Mouse (Mus musculus) leukemia stem cell, adult 10-12 weeks (primary cell): ENCODE measurements around the gene Acad9. TPM values are rescaled to one million over a fixed set of nuclear protein-coding genes. Genes with fewer than 3 reads are reported as not detected.

ENCODE experiments used
- polyA plus RNA-seq: library from polyadenylated mRNA; stranded (reverse); fragments of >175 nt; gene quantifications from 2 replicates; pipeline ENCODE4 v1.2.3, GENCODE M21; 2012; ENCODE audit warnings: low replicate concordance

The Acad9 gene
- 7.0 and 7.8 TPM in 2 replicates for polyA plus RNA-seq

GRCm38 (mm10) chr3:36065843-36066651 is at the start of gene Acad9:
Gene Acad9, plus strand, starts transcription at chr3:36065979.

GRCm38 (mm10) chr3:36053447-36053846 is 12.3 kb upstream of the Acad9 start, which contains the start of gene Ccdc144b:
Gene Ccdc144b, minus strand, starts transcription at chr3:36053547.

Other genes with a start within 250 kb of the Acad9 start
- gene Dcun1d1, start 128.5 kb upstream of the Acad9 start, polyA plus RNA-seq, result 1.1 and 3.8 TPM in 2 replicates
- 1.7 and 1.8 TPM in 2 replicates for gene Mccc1, start 65.3 kb upstream of the Acad9 start, polyA plus RNA-seq
- not detected in 2 replicates for gene Ccdc144b, start 12.4 kb upstream of the Acad9 start, polyA plus RNA-seq
- gene D3Ertd254e, start 85.0 kb downstream of the Acad9 start, polyA plus RNA-seq, result 0.06 and 0.50 TPM in 2 replicates
- gene Qrfpr, start 156.3 kb downstream of the Acad9 start, polyA plus RNA-seq, result not detected in 2 replicates